Mouse (Mus musculus): ENCODE data around the gene Erp27.

- no peak for TF ChIP-seq GATA1 (IDR thresholded peaks at IDR 0.05; ENCODE audit: low read depth, low read length)
- TF ChIP-seq CTCF (IDR thresholded peaks at IDR 0.05 in 2 of 3, conservative IDR thresholded peaks at IDR 0.05 in 1 of 3; ENCODE audit: control insufficient read depth in 1 of 3, insufficient read depth in 1 of 3, low read depth in 2 of 3, low read length in 3 of 3, poor library complexity in 1 of 3, severe bottlenecking in 1 of 3), result no peak
- no peak for TF ChIP-seq MAX (IDR thresholded peaks at IDR 0.05; ENCODE audit: low read length)
- TF ChIP-seq ZC3H11A (IDR thresholded peaks at IDR 0.05; ENCODE audit: low read depth, low read length), result no peak
- no peak for TF ChIP-seq USF2 (IDR thresholded peaks at IDR 0.05; ENCODE audit: borderline replicate concordance in 1 of 2, insufficient read depth in 1 of 2, low read depth in 1 of 2, low read length in 2 of 2)
- TF ChIP-seq UBTF (IDR thresholded peaks at IDR 0.05; ENCODE audit: borderline replicate concordance, insufficient read depth, low read depth, low read length), result no peak
- TF ChIP-seq EP300 (IDR thresholded peaks at IDR 0.05; ENCODE audit: low read depth in 1 of 2, low read length in 2 of 2), result no peak
Measured at GRCm38 (mm10) chr6:136865360-136865759, 56.6 kb downstream of the Erp27 start.
